Mouse (Mus musculus): ENCODE measurements at regions not wholly inside any gene's neighbourhood (a gene's known extent, or its start where the extent isn't known, plus 50 kb on each side); places are given as distances from the start of the nearest gene placed in this dataset.

DNA sequence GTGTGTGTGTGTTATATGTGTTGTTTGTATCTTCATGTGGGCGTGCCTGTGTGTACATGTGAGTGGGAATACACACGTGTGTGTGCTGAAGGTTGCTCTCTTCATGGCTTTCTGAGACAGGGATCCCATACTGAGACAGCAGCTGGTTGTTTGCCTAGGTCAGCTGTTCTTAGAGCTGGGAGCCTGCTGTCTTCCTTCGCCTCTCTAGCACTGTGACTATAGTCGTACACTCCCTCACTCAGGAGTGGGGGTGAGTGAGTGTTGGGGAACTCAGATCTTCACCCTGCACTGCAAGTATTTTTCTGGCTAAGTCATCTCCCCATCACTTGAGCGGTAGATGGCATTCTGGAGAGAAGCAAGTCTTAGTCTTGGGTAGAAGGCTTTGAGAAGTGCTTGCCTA lies 191.6 kb upstream of the Gm9833 start:
- TF ChIP-seq POLR2A (IDR thresholded peaks at IDR 0.05; ENCODE audit: control insufficient read depth, low read depth, low read length) (no peak), CTCF (IDR thresholded peaks at IDR 0.05; ENCODE audit: control insufficient read depth, insufficient read depth, insufficient replicate concordance, low read depth, low read length) (no peak)

All from testis, adult 2 months (tissue).